Mouse (Mus musculus): ENCODE measurements around the gene Esrra.
"Not testable (repeated sequence)": the region's sequence is repeated elsewhere in the genome, so short reads cannot be mapped to it uniquely, and the experiment has no call there.

Esrra gene

DNA sequence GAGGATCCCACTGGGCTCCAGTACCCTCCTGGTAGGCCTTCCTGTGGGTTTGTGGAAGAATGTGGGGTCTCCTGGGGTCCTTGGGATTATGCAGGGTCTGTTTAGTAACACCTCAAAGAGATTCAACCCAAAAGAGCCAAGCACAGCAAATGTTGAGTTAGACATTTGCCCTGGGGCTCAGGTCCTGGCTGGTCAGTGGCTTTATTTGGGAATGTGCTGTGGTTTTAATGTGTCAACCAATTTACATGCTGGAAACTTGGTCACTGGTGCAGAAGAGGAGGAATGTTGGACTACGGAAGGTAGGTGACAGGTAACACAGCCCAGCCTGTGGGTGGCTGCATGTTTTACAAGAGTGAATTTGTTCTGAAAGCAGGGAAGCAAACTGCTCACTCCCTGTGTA lies 18.6 kb downstream of the Esrra start:
- DNase-seq (ENCODE audit: low spot score) = no peak

GRCm38 (mm10) chr19:6899641-6900040 lies 22.0 kb downstream of the Esrra start:
- no peak for DNase-seq (ENCODE audit: low spot score)

DNA sequence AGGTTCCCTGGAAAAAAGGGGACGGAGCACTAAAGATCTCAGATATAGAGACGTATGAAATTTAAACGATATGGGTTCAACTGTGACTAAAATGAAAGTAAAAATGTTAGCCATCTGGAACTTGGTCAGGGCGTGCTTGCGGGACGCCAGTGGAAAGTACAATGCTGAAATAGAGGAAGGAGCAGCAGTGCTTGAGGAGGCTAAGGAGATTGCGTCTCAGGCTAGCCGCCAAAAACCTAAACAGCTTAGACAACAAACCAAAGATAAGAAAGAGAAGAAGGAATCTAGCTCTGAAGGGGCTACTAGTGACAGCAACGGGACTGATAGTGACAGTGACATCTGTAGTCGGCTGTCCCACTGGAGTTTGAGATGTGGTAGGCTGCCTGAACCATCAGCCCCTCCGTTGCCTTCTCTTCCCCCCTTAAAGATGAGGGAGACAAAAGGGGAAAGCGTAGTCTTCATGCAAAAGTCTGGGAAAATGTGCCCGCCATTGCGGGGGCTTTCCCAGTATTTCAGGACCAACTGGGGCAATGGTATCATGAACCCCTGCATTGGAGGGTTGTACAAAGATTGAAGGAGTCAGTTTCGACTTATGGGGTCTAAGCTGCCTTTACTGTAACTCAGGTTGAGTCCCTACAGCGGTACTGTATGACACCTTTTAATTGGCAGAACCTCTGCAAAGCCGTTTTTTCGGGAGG lies 25.9 kb downstream of the Esrra start:
- not testable (repeated sequence) for DNase-seq (ENCODE audit: low spot score)

DNA sequence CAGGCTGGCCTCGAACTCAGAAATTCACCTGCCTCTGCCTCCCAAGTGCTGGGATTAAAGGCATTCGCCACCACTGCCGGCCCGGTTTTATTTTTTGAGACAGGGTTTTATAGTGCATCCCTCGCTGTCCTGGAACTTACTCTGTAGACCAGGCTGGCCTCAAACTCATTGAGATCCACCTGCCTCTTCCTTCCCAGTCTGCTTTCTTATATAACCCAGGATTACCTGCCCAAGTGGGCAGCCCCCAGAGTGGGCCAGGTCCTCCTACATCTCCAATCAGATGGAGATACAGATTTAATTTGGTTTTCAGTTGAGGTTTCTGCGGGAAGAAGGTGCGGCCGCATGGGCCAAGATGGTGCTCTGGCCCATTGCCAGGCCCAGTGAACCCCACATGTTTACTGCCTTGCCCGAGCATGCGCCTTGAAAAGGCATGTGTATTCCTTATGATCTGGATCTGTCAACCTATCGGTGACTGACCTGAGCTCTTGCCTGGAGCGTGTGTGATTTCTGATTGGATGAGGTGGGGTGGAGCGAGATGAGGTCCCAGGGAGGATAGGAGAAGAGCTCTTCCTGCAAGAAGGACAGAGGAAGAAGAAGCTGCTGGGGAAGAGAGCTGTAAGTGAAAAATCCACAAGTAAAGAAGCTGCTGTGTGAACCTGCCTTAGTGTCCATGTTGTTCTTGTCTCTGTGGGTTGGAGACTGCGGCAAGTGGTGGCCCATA lies 27.7 kb downstream of the Esrra start:
- no peak for DNase-seq (ENCODE audit: low spot score)

GRCm38 (mm10) chr19:6892512-6892911 lies 29.1 kb downstream of the Esrra start:
- no peak for DNase-seq (ENCODE audit: low spot score)

DNA sequence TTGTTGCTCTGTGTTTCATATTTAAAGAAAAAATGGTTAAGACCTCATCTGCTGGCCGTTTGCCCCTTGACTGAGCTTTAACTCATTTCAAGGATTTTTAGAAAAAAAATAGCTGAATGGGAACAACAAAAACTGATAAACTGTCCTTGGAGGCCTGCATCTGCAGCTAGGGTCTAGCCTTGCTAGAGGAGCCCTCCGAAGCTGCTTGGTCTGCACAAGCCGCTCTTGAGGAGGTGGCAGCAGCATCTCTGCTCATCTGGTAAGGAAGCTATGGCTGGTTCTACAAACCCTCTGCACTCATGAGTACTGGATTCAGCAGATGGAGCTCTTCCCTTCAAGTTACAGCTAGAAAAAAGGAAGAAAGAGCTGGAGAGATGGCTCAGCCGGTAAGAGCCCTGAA lies 43.6 kb downstream of the Esrra start:
- DNase-seq (ENCODE audit: low spot score) = no peak

GRCm38 (mm10) chr19:6876799-6877198 lies 44.8 kb downstream of the Esrra start:
- no peak for DNase-seq (ENCODE audit: low spot score)

DNA sequence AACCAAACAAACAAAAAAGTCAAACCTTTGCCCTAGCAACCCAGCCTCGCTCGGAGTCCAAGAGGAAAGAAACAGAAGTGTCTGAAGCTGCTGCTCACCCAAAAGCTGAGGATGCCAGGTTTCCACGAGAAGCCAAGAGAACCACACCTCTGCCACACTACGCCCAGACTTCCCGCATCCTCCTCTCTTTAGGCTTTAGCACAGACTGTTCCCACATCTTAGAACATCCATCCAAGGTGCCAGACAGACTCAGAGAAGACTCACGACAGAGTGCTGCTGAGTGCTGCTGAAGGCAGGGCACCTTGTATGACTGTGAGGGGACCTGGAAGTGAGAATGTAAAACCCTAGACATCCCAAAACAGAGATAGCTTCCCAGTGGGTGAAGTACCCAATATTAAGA lies 45.8 kb downstream of the Esrra start:
- no peak for DNase-seq (ENCODE audit: low spot score)

GRCm38 (mm10) chr19:6874257-6874656 lies 47.4 kb downstream of the Esrra start:
- DNase-seq (ENCODE audit: low spot score) = no peak

DNA sequence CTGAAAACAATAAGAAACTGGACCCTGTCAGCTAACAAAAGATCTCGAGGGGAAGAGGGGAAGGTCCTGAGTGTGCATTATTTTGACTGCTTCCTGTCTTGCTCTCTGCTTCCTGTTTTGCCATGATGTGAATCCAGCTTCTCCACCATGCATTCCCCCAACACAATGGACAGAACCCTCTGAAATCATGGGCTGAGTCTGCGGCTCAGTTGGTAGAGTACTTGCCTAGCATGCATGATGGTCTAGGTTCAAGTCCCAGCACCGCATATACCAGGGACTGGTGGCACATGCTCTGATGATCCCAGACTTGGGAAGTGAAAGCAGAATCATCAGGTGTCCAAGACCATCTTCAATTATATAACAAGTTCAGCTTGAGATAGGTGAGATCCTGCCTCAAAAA lies 48.9 kb downstream of the Esrra start:
- DNase-seq (ENCODE audit: low spot score) = no peak

DNA sequence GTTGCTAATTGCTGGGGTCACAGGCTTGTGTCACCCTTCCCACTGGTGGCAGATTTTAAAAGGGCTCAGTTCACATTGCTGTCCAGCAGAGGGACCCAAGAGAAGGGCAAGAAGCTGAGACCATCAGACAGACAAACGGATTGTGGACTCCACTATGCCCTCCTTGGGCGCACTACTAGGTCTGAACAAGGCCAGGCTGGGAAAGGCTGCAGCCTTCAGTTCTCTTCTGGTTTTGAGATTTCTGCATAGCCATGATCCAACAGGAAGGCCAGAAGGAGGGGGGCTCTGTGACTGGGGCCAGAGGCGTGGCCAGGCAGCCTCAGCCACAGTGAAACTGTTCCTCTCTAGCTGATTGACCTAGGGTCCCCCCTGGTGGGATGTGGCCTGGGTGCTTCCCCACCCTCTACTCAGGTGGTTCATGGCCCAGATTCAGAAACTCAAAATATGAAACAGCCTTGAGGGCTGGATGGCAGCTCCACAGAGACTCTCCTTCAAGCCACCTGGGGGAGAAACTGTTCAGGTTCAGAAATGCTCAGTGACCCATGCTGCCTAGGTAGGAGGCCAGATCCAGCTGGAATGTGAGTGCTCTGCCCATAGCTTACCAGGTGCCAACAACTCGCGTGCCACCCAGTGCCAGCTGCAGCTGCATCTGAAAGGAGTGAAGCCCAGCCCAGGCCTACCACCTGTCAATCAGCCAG lies 49.9 kb downstream of the Esrra start:
- DNase-seq (ENCODE audit: low spot score) = no peak

GRCm38 (mm10) chr19:6869355-6869754 lies 52.3 kb downstream of the Esrra start:
- DNase-seq (ENCODE audit: low spot score) = peak; percentile 46

DNA sequence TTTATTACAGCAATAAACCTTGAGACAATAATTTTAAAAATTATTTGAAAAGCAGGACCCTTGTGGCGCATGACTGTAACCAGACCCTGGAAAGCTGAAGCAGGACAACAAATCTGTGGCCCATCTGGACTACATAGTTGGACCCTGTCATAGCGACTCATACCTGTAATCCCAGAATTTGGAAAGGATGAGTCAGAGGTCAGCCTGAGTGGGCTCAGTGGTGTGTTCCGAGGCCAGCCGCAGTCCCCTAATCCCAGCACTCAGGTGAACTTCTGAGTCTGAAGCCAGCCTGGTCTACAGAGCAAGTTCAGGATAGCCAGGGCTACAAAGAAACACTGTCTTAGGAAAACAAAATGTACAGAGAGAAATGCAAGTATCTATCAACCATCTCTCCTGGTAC lies 60.2 kb downstream of the Esrra start:
- no peak for DNase-seq (ENCODE audit: low spot score)
